Mouse (Mus musculus) ES-E14 (cell line): ENCODE measurements at regions not wholly inside any gene's neighbourhood (a gene's known extent, or its start where the extent isn't known, plus 50 kb on each side); places are given as distances from the start of the nearest gene placed in this dataset.

ENCODE experiments used
- DNase-seq: peaks from one replicate; pipeline ENCODE4 v3.0.0-alpha.2; 2013; ENCODE audit warnings: low read depth, low spot score
- H3K27ac ChIP-seq: 2 replicates; pipeline ENCODE4 v1.5.1; 2012; ENCODE audit warnings: low read depth, mild to moderate bottlenecking, low read length, moderate library complexity, mixed read lengths; ENCODE audit not compliant: poor library complexity, insufficient read depth, severe bottlenecking
- H3K36me3 ChIP-seq: 2 replicates; pipeline ENCODE4 v1.6.1; 2012; ENCODE audit warnings: mild to moderate bottlenecking, low read length, moderate library complexity, mixed read lengths; ENCODE audit not compliant: control insufficient read depth, poor library complexity, insufficient read depth, severe bottlenecking
- H3K4me1 ChIP-seq, 2 experiments: fragments of 150-350 bp in 1 of 2; sonication (generic) in 1 of 2; 2 replicates each; pipeline ENCODE4 v1.6.1; 2012; ENCODE audit warnings: low read length in 2 of 2, mild to moderate bottlenecking in 1 of 2, mixed read lengths in 1 of 2; ENCODE audit not compliant: control insufficient read depth in 2 of 2, insufficient read depth in 2 of 2, poor library complexity in 1 of 2
- H3K4me3 ChIP-seq, 2 experiments: fragments of 150-350 bp in 1 of 2; sonication (generic) in 1 of 2; 2 replicates each; pipeline ENCODE4 v1.5.1; 2012; ENCODE audit warnings: low read length in 2 of 2, low read depth in 1 of 2, mild to moderate bottlenecking in 1 of 2, mixed read lengths in 1 of 2; ENCODE audit not compliant: insufficient read depth in 1 of 2, poor library complexity in 1 of 2, severe bottlenecking in 1 of 2
- H3K9ac ChIP-seq: 2 replicates; pipeline ENCODE4 v1.6.1; 2012; ENCODE audit warnings: low read depth, mild to moderate bottlenecking, low read length, mixed read lengths; ENCODE audit not compliant: poor library complexity, insufficient read depth, severe bottlenecking
- H3K9me3 ChIP-seq: fragments of 150-350 bp; sonication (generic); 2 replicates; pipeline ENCODE4 v1.6.1; 2012; ENCODE audit warnings: low read depth, mild to moderate bottlenecking, low read length; ENCODE audit not compliant: control insufficient read depth, insufficient read depth
- CHD2 ChIP-seq: IDR thresholded peaks from 2 replicates; pipeline ENCODE4 v1.6.1; 2014; ENCODE audit warnings: mild to moderate bottlenecking, low read depth, low read length, inconsistent platforms
- HCFC1 ChIP-seq: IDR thresholded peaks from 2 replicates; pipeline ENCODE4 v1.6.1; 2012; ENCODE audit warnings: low read length, inconsistent platforms, borderline replicate concordance; ENCODE audit not compliant: insufficient read depth
- MAFK ChIP-seq: IDR thresholded peaks from 2 replicates; pipeline ENCODE4 v1.6.1; 2014; ENCODE audit warnings: mild to moderate bottlenecking, low read depth, low read length, inconsistent platforms; ENCODE audit not compliant: insufficient read depth
- ZC3H11A ChIP-seq: IDR thresholded peaks from 2 replicates; pipeline ENCODE4 v1.6.1; 2012; ENCODE audit warnings: low read depth, mild to moderate bottlenecking, inconsistent platforms, low read length, borderline replicate concordance
- ZNF384 ChIP-seq: IDR thresholded peaks from 2 replicates; pipeline ENCODE4 v1.6.1; 2012; ENCODE audit warnings: low read depth, low read length, inconsistent platforms
- in situ Hi-C, 2 experiments: fragments of 600-800 bp; cut with MboI; formaldehyde crosslinking; loops; one replicate each; pipeline ENCODE4 v1.15.1; 2025; ENCODE audit warnings: low sequenced_read_pairs in 2 of 2, inconsistent platforms in 1 of 2; ENCODE audit not compliant: unreplicated experiment in 2 of 2

- TF ChIP-seq CHD2 (no peak), HCFC1 (no peak), MAFK (no peak), ZC3H11A (no peak), ZNF384 (no peak)
- Histone ChIP-seq H3K9ac (no peak overlapping the region), H3K36me3 (no peaks in the 10 kb centered on the region), H3K9me3 (no peaks in the 10 kb centered on the region), H3K27ac (no peak overlapping the region), H3K4me1 (no peaks in the 10 kb centered on the region), H3K4me3 (no peak overlapping the region)
- in situ Hi-C loops = no loop called here
- DNase-seq = no peak
Measured at GRCm38 (mm10) chrX:93068884-93069283, 217.4 kb upstream of the Arx start.

- H3K27ac ChIP-seq = no peak overlapping the region
- H3K4me1 ChIP-seq = no peaks in the 10 kb centered on the region
- in situ Hi-C loops = no loop called here
- TF ChIP-seq ZC3H11A (peak; percentile 67; the same call in 1 of the 2 replicates), HCFC1 (no peak)
- DNase-seq = peak; percentile 17
- H3K9ac ChIP-seq = no peak overlapping the region
- no peak overlapping the region for H3K4me3 ChIP-seq
- no peaks in the 10 kb centered on the region for H3K9me3 ChIP-seq
- H3K36me3 ChIP-seq = no peaks in the 10 kb centered on the region
Measured at GRCm38 (mm10) chrX:93069569-93070289, 216.5 kb upstream of the Arx start.

GRCm38 (mm10) chrX:93070290-93070611 lies 216.0 kb upstream of the Arx start:
- Histone ChIP-seq H3K4me3 (no peak overlapping the region), H3K9ac (no peak overlapping the region), H3K9me3 (no peaks in the 10 kb centered on the region), H3K36me3 (no peaks in the 10 kb centered on the region), H3K27ac (no peak overlapping the region), H3K4me1 (no peaks in the 10 kb centered on the region)
- no peak for DNase-seq
- in situ Hi-C loops = no loop called here
- no peak for TF ChIP-seq ZNF384
- TF ChIP-seq CHD2 = no peak

- in situ Hi-C loops = no loop called here
- Histone ChIP-seq H3K36me3 (no peaks in the 10 kb centered on the region), H3K4me3 (no peak overlapping the region), H3K9ac (no peak overlapping the region), H3K27ac (no peak overlapping the region), H3K4me1 (no peaks in the 10 kb centered on the region), H3K9me3 (no peaks in the 10 kb centered on the region)
- TF ChIP-seq HCFC1 (no peak), ZNF384 (no peak), MAFK (no peak), ZC3H11A (no peak), CHD2 (no peak)
- peak; percentile 20 for DNase-seq
Measured at GRCm38 (mm10) chrX:93088976-93089375, 197.3 kb upstream of the Arx start.

- no peak overlapping the region for H3K4me3 ChIP-seq
- TF ChIP-seq CHD2 = no peak
- TF ChIP-seq ZC3H11A = no peak
- TF ChIP-seq ZNF384 = no peak
- TF ChIP-seq HCFC1 = no peak
- TF ChIP-seq MAFK = no peak
- no peak overlapping the region for H3K27ac ChIP-seq
- peak; percentile 21 for DNase-seq
- no peak overlapping the region for H3K9ac ChIP-seq
- H3K4me1 ChIP-seq = no peaks in the 10 kb centered on the region
- H3K36me3 ChIP-seq = no peaks in the 10 kb centered on the region
- in situ Hi-C loops = no loop called here
- no peaks in the 10 kb centered on the region for H3K9me3 ChIP-seq
Measured at GRCm38 (mm10) chrX:93097551-93097950, 188.7 kb upstream of the Arx start.
